Mouse (Mus musculus) myocyte (in vitro differentiated cells): ENCODE data around the gene Rragb.

Experiments
- CEBPB ChIP-seq: IDR thresholded peaks from 2 replicates; pipeline ENCODE4 v1.6.1; 2011; ENCODE audit warnings: mild to moderate bottlenecking, moderate library complexity; ENCODE audit not compliant: poor library complexity, insufficient read depth, severe bottlenecking
- E2F4 ChIP-seq: IDR thresholded peaks from one replicate; pipeline ENCODE4 v1.6.1; 2011; ENCODE audit warnings: mild to moderate bottlenecking, control low read depth, moderate library complexity; ENCODE audit not compliant: insufficient read depth
- MYOD1 ChIP-seq, 3 experiments: IDR thresholded peaks; one replicate each; pipeline ENCODE4 v1.6.1; 2011; ENCODE audit warnings: control low read depth in 2 of 3, low read depth in 2 of 3, mild to moderate bottlenecking in 2 of 3, moderate library complexity in 1 of 3; ENCODE audit not compliant: insufficient read length in 2 of 3, control insufficient read depth in 1 of 3
- MYOG ChIP-seq, 3 experiments: IDR thresholded peaks; one replicate each; pipeline ENCODE4 v1.6.1; 2011; ENCODE audit warnings: control low read depth in 2 of 3, low read depth in 2 of 3, mild to moderate bottlenecking in 2 of 3; ENCODE audit not compliant: insufficient read length in 2 of 3, control insufficient read depth in 1 of 3, insufficient read depth in 1 of 3
- POLR2A ChIP-seq: IDR thresholded peaks from one replicate; pipeline ENCODE4 v1.6.1; 2011; ENCODE audit warnings: low read depth, mild to moderate bottlenecking, control low read depth, moderate library complexity; ENCODE audit not compliant: insufficient read length
- POLR2AphosphoS2 ChIP-seq: IDR thresholded peaks from one replicate; pipeline ENCODE4 v1.6.1; 2011; ENCODE audit warnings: low read depth, control low read depth; ENCODE audit not compliant: insufficient read length
- SRF ChIP-seq: IDR thresholded peaks from one replicate; pipeline ENCODE4 v1.6.1; 2011; ENCODE audit warnings: low read depth; ENCODE audit not compliant: control insufficient read depth, insufficient read length
- TCF12 ChIP-seq: IDR thresholded peaks from one replicate; pipeline ENCODE4 v1.6.1; 2011; ENCODE audit warnings: mild to moderate bottlenecking, control low read depth; ENCODE audit not compliant: poor library complexity, insufficient read depth, severe bottlenecking
- USF1 ChIP-seq: IDR thresholded peaks from one replicate; pipeline ENCODE4 v1.6.1; 2011; ENCODE audit warnings: low read depth, mild to moderate bottlenecking, control low read depth, moderate library complexity

DNA sequence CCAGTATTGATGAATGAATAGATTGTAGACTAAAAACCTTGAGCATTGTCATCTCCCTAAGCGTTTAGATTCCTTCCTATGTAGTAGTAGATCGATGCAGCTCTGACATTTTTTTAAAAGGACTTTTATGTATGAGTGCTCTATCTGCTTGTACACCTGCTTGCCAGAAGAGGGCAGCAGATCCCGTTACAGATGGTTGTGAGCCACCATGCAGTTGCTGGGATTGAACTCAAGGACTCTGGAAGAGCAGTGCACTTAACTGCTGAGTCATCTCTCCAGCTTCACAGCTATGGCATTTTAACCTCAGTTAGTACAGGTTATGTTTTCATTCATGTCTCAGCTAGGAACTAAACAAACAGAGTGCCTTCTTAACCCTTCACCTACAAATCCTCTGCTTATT is 15.5 kb downstream of the Rragb start:
- no peak for TF ChIP-seq POLR2A
- TF ChIP-seq TCF12, result no peak
- TF ChIP-seq CEBPB, result no peak
- TF ChIP-seq MYOD1 (IDR thresholded peaks at IDR 0.05; ENCODE audit: control insufficient read depth in 1 of 3, insufficient read length in 2 of 3, low read depth in 2 of 3), result no peak
- no peak for TF ChIP-seq USF1
- no peak for TF ChIP-seq MYOG (IDR thresholded peaks at IDR 0.05; ENCODE audit: control insufficient read depth in 1 of 3, insufficient read depth in 1 of 3, insufficient read length in 2 of 3, low read depth in 2 of 3)
- no peak for TF ChIP-seq E2F4
- TF ChIP-seq POLR2AphosphoS2, result no peak
- no peak for TF ChIP-seq SRF
